Mouse (Mus musculus): ENCODE measurements at regions not wholly inside any gene's neighbourhood (a gene's known extent, or its start where the extent isn't known, plus 50 kb on each side); places are given as distances from the start of the nearest gene placed in this dataset.
A peak's percentile ranks its signal among the peaks of the same experiment; 100 is the strongest.

GRCm38 (mm10) chr12:36748345-36748744 lies 360.0 kb upstream of the Meox2 start:
- no peak for DNase-seq (ENCODE audit: low read depth, low spot score)

- no peak for DNase-seq (ENCODE audit: low read depth, low spot score)
Measured at GRCm38 (mm10) chr12:36765315-36766058, 342.9 kb upstream of the Meox2 start.

GRCm38 (mm10) chr12:36766167-36766566 lies 342.2 kb upstream of the Meox2 start:
- DNase-seq (ENCODE audit: low read depth, low spot score), result no peak

DNA sequence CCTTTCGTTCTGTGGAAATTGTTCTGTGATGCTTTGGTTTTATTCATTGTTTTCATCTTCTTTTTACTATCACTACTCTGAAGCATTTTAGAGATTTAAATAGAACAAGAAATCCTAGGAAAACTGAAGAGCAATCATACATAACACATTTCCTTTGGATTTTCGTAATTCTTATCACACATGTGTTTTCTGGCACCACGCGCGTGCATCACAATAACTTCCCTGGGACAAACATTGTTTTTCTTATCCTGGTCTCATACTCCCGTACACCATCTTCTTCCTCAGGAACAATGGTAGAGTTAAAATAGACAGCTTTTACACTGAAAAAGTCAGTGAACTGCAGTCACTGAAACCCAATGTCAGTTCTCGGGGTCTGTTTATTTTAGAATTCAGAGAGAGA lies 327.6 kb upstream of the Meox2 start:
- no peak for DNase-seq (ENCODE audit: low read depth, low spot score)

GRCm38 (mm10) chr12:36790866-36791265 lies 317.5 kb upstream of the Meox2 start:
- DNase-seq (ENCODE audit: low read depth, low spot score), result no peak

DNA sequence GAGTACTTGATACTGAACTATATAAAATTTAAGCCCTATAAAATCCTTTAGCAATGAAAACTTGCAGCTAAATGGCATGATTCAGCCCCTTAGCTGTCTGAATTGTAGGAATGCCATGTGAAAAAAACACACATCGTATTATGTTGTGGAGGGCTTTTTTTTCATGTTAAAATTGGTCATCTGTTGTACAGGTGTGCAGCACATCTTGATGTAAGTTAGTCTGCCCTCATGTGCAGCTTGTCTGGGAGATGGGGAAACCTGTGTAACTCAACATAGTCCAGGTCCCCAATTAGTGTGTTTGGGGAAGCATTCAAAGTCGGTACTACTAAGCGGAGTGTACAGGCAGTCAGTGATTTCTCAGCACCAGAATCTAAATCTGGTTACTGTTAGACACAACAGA lies 316.9 kb upstream of the Meox2 start:
- no peak for DNase-seq (ENCODE audit: low read depth, low spot score)

DNA sequence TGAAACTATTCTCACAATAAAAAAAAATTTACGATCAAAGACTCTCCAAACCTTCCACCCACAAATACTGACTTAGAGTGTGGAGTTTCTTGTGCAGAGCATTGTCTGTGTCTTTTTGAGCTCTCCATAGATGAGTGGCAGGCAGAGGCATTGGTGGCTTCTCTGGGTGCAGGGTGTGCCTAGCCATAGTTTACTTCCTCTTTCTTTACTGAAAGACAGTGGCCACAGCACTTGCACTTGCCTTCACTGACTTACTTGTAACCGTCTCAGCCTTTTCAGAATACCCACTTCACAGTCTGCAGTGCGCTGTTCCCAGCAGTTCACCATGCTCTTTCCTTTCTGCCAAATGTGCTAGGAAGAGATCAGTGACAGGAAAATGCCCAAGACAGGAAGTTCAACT lies 316.1 kb upstream of the Meox2 start:
- DNase-seq (ENCODE audit: low read depth, low spot score), result no peak

- no peak for DNase-seq (ENCODE audit: low read depth, low spot score)
Measured at GRCm38 (mm10) chr12:36793799-36794198, 314.5 kb upstream of the Meox2 start.

DNA sequence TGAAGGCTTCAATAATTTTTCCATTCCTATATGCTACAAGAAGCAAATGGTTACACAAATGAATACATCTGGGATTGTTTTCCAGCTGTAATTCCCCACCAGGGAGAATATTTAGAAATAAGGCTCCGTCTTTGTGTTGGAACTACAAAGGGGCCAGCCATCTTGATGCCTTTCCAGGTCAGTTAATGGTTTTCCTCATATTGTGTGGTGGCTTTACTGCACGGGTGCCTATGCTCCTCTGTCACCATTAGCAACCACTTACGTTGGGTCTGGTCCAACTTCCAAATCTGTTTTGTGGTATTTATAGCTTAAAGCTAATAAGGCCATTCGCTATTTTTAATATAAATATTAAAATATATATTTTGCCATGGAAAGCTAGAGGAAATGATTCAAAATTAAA lies 312.1 kb upstream of the Meox2 start:
- no peak for DNase-seq (ENCODE audit: low read depth, low spot score)

DNA sequence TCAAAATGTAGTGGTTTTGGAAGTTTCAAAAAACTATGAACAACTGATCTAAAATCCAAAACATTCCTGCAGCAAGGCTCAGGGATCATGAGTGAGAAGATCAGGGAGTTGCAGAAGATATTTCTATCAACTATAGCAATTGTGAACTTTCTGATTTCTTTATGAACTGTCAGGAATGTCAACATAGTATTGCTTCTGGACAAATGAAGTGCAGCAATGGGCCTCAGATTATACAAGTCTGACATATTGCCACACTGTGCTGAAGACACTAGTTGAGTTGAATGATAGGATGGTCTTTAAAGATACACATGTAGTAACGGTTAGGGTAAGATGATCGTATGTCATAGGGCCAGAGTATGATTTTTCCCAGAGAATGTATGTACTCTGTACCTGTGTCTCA lies 290.4 kb upstream of the Meox2 start:
- no peak for DNase-seq (ENCODE audit: low read depth, low spot score)

- DNase-seq (ENCODE audit: low read depth, low spot score), result no peak
Measured at GRCm38 (mm10) chr12:36818852-36819251, 289.5 kb upstream of the Meox2 start.

- DNase-seq (ENCODE audit: low read depth, low spot score), result no peak
Measured at GRCm38 (mm10) chr12:36826766-36827165, 281.6 kb upstream of the Meox2 start.

- no peak for DNase-seq (ENCODE audit: low read depth, low spot score)
Measured at GRCm38 (mm10) chr12:36831307-36831997, 276.9 kb upstream of the Meox2 start.

DNA sequence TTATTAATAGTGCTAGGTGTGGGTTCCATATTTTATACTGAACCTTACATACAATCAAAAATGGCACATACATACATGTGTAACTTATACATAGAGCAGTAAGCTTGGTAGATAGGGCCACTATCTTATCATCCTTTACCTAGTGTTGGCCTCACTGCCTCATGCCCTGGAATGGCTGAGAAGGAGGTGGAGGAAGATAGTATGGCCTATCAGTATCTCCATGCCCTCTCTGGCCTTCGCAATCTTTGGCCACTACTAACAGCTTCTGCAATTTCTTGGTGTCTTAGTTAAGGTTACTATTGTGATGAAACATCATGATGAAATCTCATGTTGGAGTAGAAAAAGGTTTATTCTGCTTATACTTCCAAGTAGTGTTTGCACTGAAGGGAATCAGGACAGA lies 265.4 kb upstream of the Meox2 start:
- no peak for DNase-seq (ENCODE audit: low read depth, low spot score)

DNA sequence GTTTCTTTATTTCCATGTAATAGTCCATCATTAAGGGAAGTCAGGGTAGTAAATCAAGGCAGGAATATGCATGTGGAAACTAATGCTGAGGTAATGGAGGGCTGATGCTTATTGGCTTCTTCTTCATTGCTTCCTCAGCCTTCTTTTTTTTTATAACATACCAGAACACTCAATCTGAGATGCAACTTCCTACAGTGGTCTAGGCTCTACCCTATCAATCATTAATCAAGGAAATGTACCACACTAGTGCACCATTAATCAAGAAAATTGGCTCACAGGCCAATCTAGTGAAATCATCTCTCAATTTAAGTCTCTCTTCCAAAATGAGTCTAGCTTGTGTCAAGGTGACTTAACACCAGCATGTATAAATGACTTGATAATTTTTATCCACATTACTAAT lies 263.2 kb upstream of the Meox2 start:
- DNase-seq (ENCODE audit: low read depth, low spot score), result no peak

DNA sequence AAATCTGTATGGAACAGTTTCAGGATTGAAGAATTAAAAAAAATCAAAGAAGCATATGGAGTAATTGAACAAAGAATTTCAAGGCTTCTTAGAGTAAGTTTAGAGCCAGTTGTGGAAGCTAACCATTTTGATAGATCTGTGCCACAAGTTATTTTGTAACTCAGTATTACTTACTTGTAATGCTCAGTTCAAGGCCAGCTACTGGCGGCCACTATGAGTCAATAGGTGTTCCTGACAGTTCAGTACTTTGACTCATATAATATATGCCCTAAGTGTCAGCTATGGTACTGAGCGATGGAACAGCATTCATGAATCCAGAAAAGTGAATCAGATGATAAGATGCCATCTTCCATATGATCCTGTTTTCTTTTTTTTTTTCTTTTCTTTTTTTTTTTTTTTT lies 259.3 kb upstream of the Meox2 start:
- no peak for DNase-seq (ENCODE audit: low read depth, low spot score)

DNA sequence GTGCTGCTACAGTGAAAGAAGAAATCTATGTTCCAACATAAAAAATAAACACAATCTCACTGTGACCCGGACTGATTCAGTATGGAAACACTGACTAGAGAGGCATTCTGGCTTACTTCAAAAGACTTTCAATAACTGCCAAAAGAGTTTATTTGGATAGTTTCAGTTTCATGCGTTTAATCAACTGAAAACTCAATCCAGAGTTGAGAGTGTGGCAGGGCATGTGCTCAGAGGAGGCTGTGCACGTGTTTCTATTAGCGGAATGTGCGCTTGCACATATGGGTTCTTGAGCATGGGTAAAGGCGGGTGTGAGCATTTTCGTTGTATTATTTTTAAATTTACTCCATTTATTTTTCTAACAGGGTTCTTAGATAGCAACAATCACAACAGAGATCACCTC lies 245.2 kb upstream of the Meox2 start:
- DNase-seq (ENCODE audit: low read depth, low spot score), result no peak

DNA sequence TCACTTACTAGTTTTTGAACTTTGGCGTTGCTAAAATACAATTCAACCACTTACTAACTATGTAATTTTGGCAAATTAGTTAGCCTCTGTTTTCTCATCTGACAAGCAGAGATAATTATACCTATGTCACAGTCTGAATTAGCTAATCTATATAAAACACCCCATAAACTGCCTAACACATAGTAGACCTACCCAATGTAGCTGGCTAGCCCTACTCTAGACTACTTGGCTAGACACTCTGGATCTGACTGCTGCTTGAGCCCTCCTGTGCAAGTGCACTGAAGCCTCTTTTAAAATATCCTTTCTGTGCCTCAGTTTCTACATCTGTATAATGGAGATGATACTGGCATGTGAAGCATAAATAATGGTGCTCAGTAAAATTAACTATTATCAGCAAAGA lies 227.6 kb upstream of the Meox2 start:
- DNase-seq (ENCODE audit: low read depth, low spot score), result no peak

DNA sequence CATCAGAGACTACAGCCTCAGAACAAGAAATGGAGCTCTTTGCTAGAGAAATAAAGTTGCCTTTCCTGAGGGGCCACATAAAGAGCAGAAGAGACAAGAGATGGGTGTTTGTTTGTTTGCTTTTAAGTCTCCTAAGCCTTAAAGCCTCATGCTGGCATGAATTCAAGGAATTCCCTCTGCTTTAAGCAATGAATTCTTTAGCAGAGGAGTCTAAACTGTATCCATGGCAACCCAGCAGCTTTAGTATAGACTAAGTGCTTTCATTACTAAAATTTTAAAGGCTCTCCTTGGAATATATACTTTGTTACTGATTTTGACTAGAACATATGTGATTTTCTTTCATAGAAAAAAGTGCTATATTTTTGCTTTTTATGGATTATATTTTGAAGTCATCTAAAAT lies 195.0 kb upstream of the Meox2 start:
- DNase-seq (ENCODE audit: low read depth, low spot score), result no peak

- peak; percentile 33 for DNase-seq (ENCODE audit: low read depth, low spot score)
Measured at GRCm38 (mm10) chr12:36917576-36918106, 190.7 kb upstream of the Meox2 start.

DNA sequence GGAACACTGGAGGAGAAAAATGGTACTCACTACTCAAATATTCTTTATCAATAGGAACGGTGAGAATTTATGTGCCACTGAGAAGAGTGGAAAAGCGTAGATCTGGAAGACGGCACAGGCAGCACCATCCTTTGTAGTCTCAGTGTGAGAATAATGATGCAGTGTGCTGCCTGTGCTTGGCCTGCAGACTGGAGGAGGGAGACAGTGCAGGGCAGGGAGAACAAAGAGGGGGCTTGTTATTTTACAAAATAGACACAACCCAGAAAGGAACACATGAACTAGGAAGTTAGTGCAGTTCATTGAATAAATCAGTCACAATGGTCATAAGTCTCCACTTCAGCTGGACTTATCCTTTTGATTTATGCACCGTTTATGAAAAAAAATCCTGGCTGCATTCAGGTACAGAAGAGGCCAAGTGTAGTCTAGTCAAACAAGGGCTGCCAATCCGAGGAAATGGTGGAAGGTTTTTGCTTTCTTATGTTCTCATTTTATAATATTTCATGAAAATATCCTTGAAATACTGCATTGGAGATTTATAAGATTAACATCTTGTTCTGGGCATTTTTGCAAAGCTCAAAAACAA lies 190.0 kb upstream of the Meox2 start:
- DNase-seq (ENCODE audit: low read depth, low spot score), result no peak

- DNase-seq (ENCODE audit: low read depth, low spot score), result no peak
Measured at GRCm38 (mm10) chr12:36923558-36923957, 184.8 kb upstream of the Meox2 start.

DNA sequence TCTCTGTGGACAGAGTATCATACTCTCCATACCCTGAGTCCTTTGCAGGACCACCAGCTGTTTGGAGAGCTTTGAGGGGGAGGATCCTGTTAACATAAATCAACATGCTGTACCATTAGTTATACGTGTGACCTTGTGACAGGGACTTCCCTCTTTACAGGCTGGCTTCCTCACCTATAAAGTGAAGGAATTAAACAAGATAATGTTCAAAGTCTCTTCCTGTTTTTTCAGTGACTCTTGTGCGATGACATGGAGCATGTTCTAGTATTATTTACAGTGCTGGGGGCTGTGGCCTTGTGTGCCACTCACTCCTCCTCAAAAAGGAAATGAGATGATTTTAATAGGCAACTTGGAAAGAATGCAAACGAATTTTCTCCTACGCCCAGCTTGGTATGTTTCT lies 182.1 kb upstream of the Meox2 start:
- no peak for DNase-seq (ENCODE audit: low read depth, low spot score)
